Mouse (Mus musculus) forebrain, embryonic 13.5 days (tissue): ENCODE results near the gene Guca1a. TPM values are rescaled to one million over a fixed set of nuclear protein-coding genes. Genes with fewer than 3 reads are reported as not detected.

Experiments used
- ATAC-seq: fragments of 200-750 bp; cut with Nextera tagmentation; 2 replicates; pipeline ENCODE4 v1.8.0; 2017
- H3K27ac ChIP-seq: fragments of 300-500 bp; sonication (generic); 2 replicates; pipeline ENCODE4 v1.5.1; 2015; ENCODE audit warnings: inconsistent platforms, mild to moderate bottlenecking, moderate library complexity
- H3K27me3 ChIP-seq: fragments of 300-500 bp; sonication (generic); 2 replicates; pipeline ENCODE4 v1.6.1; 2015; ENCODE audit warnings: mild to moderate bottlenecking, inconsistent platforms
- H3K36me3 ChIP-seq: fragments of 300-500 bp; sonication (generic); 2 replicates; pipeline ENCODE4 v1.6.1; 2015; ENCODE audit warnings: mild to moderate bottlenecking, inconsistent platforms; ENCODE audit not compliant: poor library complexity, severe bottlenecking
- H3K4me1 ChIP-seq: fragments of 300-500 bp; sonication (generic); 2 replicates; pipeline ENCODE4 v1.6.1; 2015; ENCODE audit warnings: inconsistent platforms
- H3K4me2 ChIP-seq: fragments of 300-500 bp; sonication (generic); 2 replicates; pipeline ENCODE4 v1.6.1; 2015; ENCODE audit warnings: inconsistent platforms, mild to moderate bottlenecking, moderate library complexity
- H3K4me3 ChIP-seq: fragments of 300-500 bp; sonication (generic); 2 replicates; pipeline ENCODE4 v1.5.1; 2015; ENCODE audit warnings: mild to moderate bottlenecking, inconsistent platforms
- H3K9ac ChIP-seq: fragments of 300-500 bp; sonication (generic); 2 replicates; pipeline ENCODE4 v1.6.1; 2015; ENCODE audit warnings: mild to moderate bottlenecking, inconsistent platforms
- H3K9me3 ChIP-seq: fragments of 300-500 bp; sonication (generic); replicated peaks from 2 replicates; pipeline ENCODE4 v1.6.1; 2016; ENCODE audit warnings: inconsistent platforms
- WGBS: fragments of 180-500 bp; shearing (Covaris S2); methylation state at CpG from one replicate; pipeline ENCODE4 v1.1.7; 2015; 5-methylcytosine and 5-hydroxymethylcytosine counted together
- polyA plus RNA-seq: library from polyadenylated mRNA; unstranded; fragments of >200 nt; fragmentation: Nextera tagmentation; extraction: Ambion mirVana; gene quantifications from 2 replicates; pipeline ENCODE4 v1.2.1, GENCODE M21; 2015

The Guca1a gene
- polyA plus RNA-seq, result 0.26 and 0.28 TPM in 2 replicates

GRCm38 (mm10) chr17:47400451-47400850 is at the start of gene Guca1a:
TSS of gene Guca1a (minus strand) at chr17:47400584.
- no peak within 1 kb of the TSS for H3K4me3 ChIP-seq
- 0 out of 2 replicates have a peak, but pooled peaks cover 2% of the 10 kb centered on the region for H3K4me1 ChIP-seq
- H3K9ac ChIP-seq, result no peak within 1 kb of the TSS
- peaks cover 52% of the 10 kb centered on the region for H3K27me3 ChIP-seq
- no peaks in the 10 kb centered on the region for H3K36me3 ChIP-seq
- H3K9me3 ChIP-seq, result no peaks in the 10 kb centered on the region
- ATAC-seq, result no peak
- no peak within 1 kb of the TSS for H3K4me2 ChIP-seq
- H3K27ac ChIP-seq, result no peak within 1 kb of the TSS
- WGBS, result 13% methylated on average over 10 of the region's 10 CpGs

GRCm38 (mm10) chr17:47449432-47449831 is 49.0 kb upstream of the Guca1a start:
- no peak for ATAC-seq
- Histone ChIP-seq H3K27ac (no peak overlapping the region), H3K36me3 (no peaks in the 10 kb centered on the region), H3K4me3 (no peak overlapping the region), H3K4me2 (no peak overlapping the region), H3K9me3 (no peaks in the 10 kb centered on the region), H3K9ac (no peak overlapping the region), H3K4me1 (no peaks in the 10 kb centered on the region), H3K27me3 (no peaks in the 10 kb centered on the region)
- 77% methylated on average over 5 of the region's 5 CpGs for WGBS

GRCm38 (mm10) chr17:47448523-47449372 is 48.4 kb upstream of the Guca1a start:
- no peaks in the 10 kb centered on the region for H3K9me3 ChIP-seq
- H3K4me1 ChIP-seq, result no peaks in the 10 kb centered on the region
- no peak overlapping the region for H3K4me3 ChIP-seq
- no peak overlapping the region for H3K27ac ChIP-seq
- H3K4me2 ChIP-seq, result no peak overlapping the region
- 46% methylated on average over 8 of the region's 8 CpGs for whole genome bisulfite sequencing
- no peak overlapping the region for H3K9ac ChIP-seq
- no peak for ATAC-seq
- H3K36me3 ChIP-seq, result no peaks in the 10 kb centered on the region
- no peaks in the 10 kb centered on the region for H3K27me3 ChIP-seq

- Histone ChIP-seq H3K36me3 (no peaks in the 10 kb centered on the region), H3K4me2 (no peak overlapping the region), H3K27me3 (0 out of 2 replicates have a peak, but pooled peaks cover 1% of the 10 kb centered on the region), H3K4me1 (peaks cover 4% of the 10 kb centered on the region; the same call in 1 of the 2 replicates), H3K9me3 (no peaks in the 10 kb centered on the region), H3K27ac (no peak overlapping the region), H3K9ac (no peak overlapping the region), H3K4me3 (no peak overlapping the region)
- WGBS, result 91% methylated on average over 11 of the region's 11 CpGs
- no peak for ATAC-seq
These were observed 46.2 kb upstream of the Guca1a start for GRCm38 (mm10) chr17:47446561-47446960.

- Histone ChIP-seq H3K4me2 (no peak overlapping the region), H3K36me3 (no peaks in the 10 kb centered on the region), H3K27me3 (0 out of 2 replicates have a peak, but pooled peaks cover 6% of the 10 kb centered on the region), H3K9ac (no peak overlapping the region; the same call in 1 of the 2 replicates), H3K4me3 (no peak overlapping the region), H3K27ac (no peak overlapping the region), H3K9me3 (no peaks in the 10 kb centered on the region), H3K4me1 (peaks cover 7% of the 10 kb centered on the region; the same call in 1 of the 2 replicates)
- ATAC-seq, result no peak
- 85% methylated on average over 9 of the region's 9 CpGs for WGBS
These were observed 45.6 kb upstream of the Guca1a start for GRCm38 (mm10) chr17:47446025-47446424.

GRCm38 (mm10) chr17:47445518-47445917 is 45.1 kb upstream of the Guca1a start:
- Histone ChIP-seq H3K27me3 (peaks cover 7% of the 10 kb centered on the region; the same call in 1 of the 2 replicates), H3K4me3 (no peak overlapping the region), H3K4me1 (peaks cover 8% of the 10 kb centered on the region), H3K4me2 (no peak overlapping the region), H3K36me3 (no peaks in the 10 kb centered on the region), H3K27ac (no peak overlapping the region), H3K9me3 (no peaks in the 10 kb centered on the region), H3K9ac (no peak overlapping the region)
- no peak for ATAC-seq
- WGBS, result 83% methylated on average over 11 of the region's 11 CpGs

GRCm38 (mm10) chr17:47444113-47444512 is 43.7 kb upstream of the Guca1a start:
- no peak overlapping the region for H3K4me2 ChIP-seq
- H3K36me3 ChIP-seq, result no peaks in the 10 kb centered on the region
- no peaks in the 10 kb centered on the region for H3K9me3 ChIP-seq
- H3K27ac ChIP-seq, result no peak overlapping the region
- no peak overlapping the region for H3K4me3 ChIP-seq
- H3K9ac ChIP-seq, result no peak overlapping the region
- H3K27me3 ChIP-seq, result peaks cover 18% of the 10 kb centered on the region
- H3K4me1 ChIP-seq, result peaks cover 13% of the 10 kb centered on the region
- WGBS, result 73% methylated on average over 6 of the region's 6 CpGs
- no peak for ATAC-seq

- Histone ChIP-seq H3K4me3 (no peak overlapping the region), H3K4me1 (peaks cover 13% of the 10 kb centered on the region), H3K27ac (no peak overlapping the region), H3K27me3 (peaks cover 37% of the 10 kb centered on the region), H3K36me3 (no peaks in the 10 kb centered on the region), H3K4me2 (no peak overlapping the region), H3K9me3 (no peaks in the 10 kb centered on the region), H3K9ac (no peak overlapping the region)
- ATAC-seq, result no peak
- WGBS, result 83% methylated on average over 3 of the region's 3 CpGs
These were observed 41.9 kb upstream of the Guca1a start for GRCm38 (mm10) chr17:47442271-47442670.

GRCm38 (mm10) chr17:47441296-47442051 is 41.1 kb upstream of the Guca1a start:
- no peaks in the 10 kb centered on the region for H3K9me3 ChIP-seq
- no peak for ATAC-seq
- no peak overlapping the region for H3K27ac ChIP-seq
- WGBS, result 56% methylated on average over 19 of the region's 19 CpGs
- H3K4me1 ChIP-seq, result peaks cover 19% of the 10 kb centered on the region
- H3K9ac ChIP-seq, result no peak overlapping the region
- H3K27me3 ChIP-seq, result peaks cover 45% of the 10 kb centered on the region
- no peak overlapping the region for H3K4me2 ChIP-seq
- no peaks in the 10 kb centered on the region for H3K36me3 ChIP-seq
- no peak overlapping the region for H3K4me3 ChIP-seq

GRCm38 (mm10) chr17:47440359-47440890 is 40.0 kb upstream of the Guca1a start:
- Histone ChIP-seq H3K27me3 (peaks cover 54% of the 10 kb centered on the region), H3K27ac (no peak overlapping the region), H3K4me3 (no peak overlapping the region), H3K4me1 (peaks cover 23% of the 10 kb centered on the region), H3K36me3 (no peaks in the 10 kb centered on the region), H3K9me3 (no peaks in the 10 kb centered on the region), H3K9ac (no peak overlapping the region; the same call in 1 of the 2 replicates), H3K4me2 (no peak overlapping the region)
- WGBS, result 6% methylated on average over 9 of the region's 9 CpGs
- ATAC-seq, result no peak

- H3K36me3 ChIP-seq, result no peaks in the 10 kb centered on the region
- H3K4me2 ChIP-seq, result no peak overlapping the region
- WGBS, result 50% methylated on average over 9 of the region's 9 CpGs
- H3K9ac ChIP-seq, result no peak overlapping the region
- H3K9me3 ChIP-seq, result no peaks in the 10 kb centered on the region
- no peak overlapping the region for H3K4me3 ChIP-seq
- H3K27me3 ChIP-seq, result peaks cover 61% of the 10 kb centered on the region
- no peak overlapping the region for H3K27ac ChIP-seq
- peaks cover 23% of the 10 kb centered on the region for H3K4me1 ChIP-seq
- ATAC-seq, result no peak
These were observed 39.1 kb upstream of the Guca1a start for GRCm38 (mm10) chr17:47439396-47440028.
